Mouse (Mus musculus) embryonic facial prominence, embryonic 12.5 days (tissue): ENCODE results near the gene Il6st. TPM values are rescaled to one million over a fixed set of nuclear protein-coding genes. Genes with fewer than 3 reads are reported as not detected.

Source experiments
- ATAC-seq: fragments of 200-750 bp; cut with Nextera tagmentation; 2 replicates; pipeline ENCODE4 v1.8.0; 2017; ENCODE audit not compliant: insufficient number of reproducible peaks, insufficient read depth, low FRiP score, low TSS enrichment
- H3K27ac ChIP-seq: fragments of 300-500 bp; sonication (generic); 2 replicates; pipeline ENCODE4 v1.5.1; 2016; ENCODE audit warnings: mild to moderate bottlenecking
- H3K27me3 ChIP-seq: fragments of 300-500 bp; sonication (generic); 2 replicates; pipeline ENCODE4 v1.6.1; 2016; ENCODE audit warnings: mild to moderate bottlenecking, moderate library complexity
- H3K36me3 ChIP-seq: fragments of 300-500 bp; sonication (generic); 2 replicates; pipeline ENCODE4 v1.6.1; 2016; ENCODE audit warnings: mild to moderate bottlenecking
- H3K4me1 ChIP-seq: fragments of 300-500 bp; sonication (generic); 2 replicates; pipeline ENCODE4 v1.6.1; 2016
- H3K4me2 ChIP-seq: fragments of 300-500 bp; sonication (generic); replicated peaks from 2 replicates; pipeline ENCODE4 v1.6.1; 2016; ENCODE audit warnings: mild to moderate bottlenecking, moderate library complexity
- H3K4me3 ChIP-seq: fragments of 300-500 bp; sonication (generic); 2 replicates; pipeline ENCODE4 v1.5.1; 2016; ENCODE audit warnings: mild to moderate bottlenecking
- H3K9ac ChIP-seq: fragments of 300-500 bp; sonication (generic); 2 replicates; pipeline ENCODE4 v1.6.1; 2016; ENCODE audit warnings: mild to moderate bottlenecking, moderate library complexity
- H3K9me3 ChIP-seq: fragments of 300-500 bp; sonication (generic); 2 replicates; pipeline ENCODE4 v1.6.1; 2016; ENCODE audit warnings: mild to moderate bottlenecking, moderate library complexity
- WGBS: fragments of 180-500 bp; shearing (Covaris S2); methylation state at CpG from one replicate; pipeline ENCODE4 v1.1.7; 2016; 5-methylcytosine and 5-hydroxymethylcytosine counted together
- polyA plus RNA-seq: library from polyadenylated mRNA; unstranded; fragments of >200 nt; fragmentation: Nextera tagmentation; extraction: Ambion mirVana; gene quantifications from 2 replicates; pipeline ENCODE4 v1.2.1, GENCODE M21; 2016

Il6st gene
- polyA plus RNA-seq, 1 experiment from 2014 or later = 45.9 TPM

DNA sequence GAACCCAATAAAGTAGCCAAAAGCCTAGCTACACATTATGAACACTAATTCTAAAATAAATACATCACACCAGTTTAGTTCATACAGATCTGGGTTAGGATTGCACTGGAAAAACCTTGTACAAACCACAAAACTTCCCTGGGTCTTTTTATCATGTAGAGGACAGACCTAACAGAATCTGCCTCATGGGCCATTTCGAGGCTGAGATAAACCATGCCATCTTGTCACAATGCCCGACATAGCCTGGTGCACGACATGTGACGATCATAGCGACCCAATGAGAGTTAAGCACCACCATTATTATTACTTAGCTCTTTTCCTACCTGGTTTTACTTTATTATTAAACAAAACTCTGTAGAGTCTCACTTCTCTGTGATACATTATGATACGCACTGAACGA is 73.2 kb downstream of the Il6st start:
- 91% methylated on average over 7 of the region's 7 CpGs for WGBS
- no peaks in the 10 kb centered on the region for H3K4me1 ChIP-seq
- ATAC-seq = no peak
- H3K4me3 ChIP-seq = no peak overlapping the region
- H3K9me3 ChIP-seq = no peaks in the 10 kb centered on the region
- H3K36me3 ChIP-seq = no peaks in the 10 kb centered on the region
- H3K4me2 ChIP-seq = no peak overlapping the region
- no peaks in the 10 kb centered on the region for H3K27me3 ChIP-seq
- no peak overlapping the region for H3K9ac ChIP-seq
- H3K27ac ChIP-seq = no peak overlapping the region

DNA sequence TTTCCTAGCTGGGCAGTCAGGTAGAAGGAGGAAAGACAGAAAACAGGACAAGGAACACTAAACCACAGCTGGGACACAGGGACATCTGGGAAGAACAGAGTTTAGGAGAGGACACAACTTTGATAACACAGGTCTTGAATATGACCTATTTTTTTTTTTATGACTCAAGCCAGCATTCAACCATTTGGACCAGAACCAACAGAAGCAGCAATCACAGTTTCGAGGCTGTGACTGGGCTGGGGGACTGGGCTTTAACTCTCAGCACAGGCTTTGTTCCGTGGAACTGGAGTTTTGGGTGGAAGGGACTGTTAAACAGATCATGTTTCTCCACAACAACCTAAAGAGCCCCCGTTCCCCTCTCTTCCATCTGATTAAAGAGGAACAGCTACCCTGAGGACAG is 76.7 kb downstream of the Il6st start:
- WGBS = 37% methylated on average over 3 of the region's 3 CpGs
- H3K27me3 ChIP-seq = no peaks in the 10 kb centered on the region
- no peak overlapping the region for H3K27ac ChIP-seq
- H3K4me1 ChIP-seq = no peaks in the 10 kb centered on the region
- H3K9me3 ChIP-seq = no peaks in the 10 kb centered on the region
- no peak overlapping the region for H3K4me3 ChIP-seq
- no peak for ATAC-seq
- H3K9ac ChIP-seq = no peak overlapping the region
- no peak overlapping the region for H3K4me2 ChIP-seq
- H3K36me3 ChIP-seq = no peaks in the 10 kb centered on the region

DNA sequence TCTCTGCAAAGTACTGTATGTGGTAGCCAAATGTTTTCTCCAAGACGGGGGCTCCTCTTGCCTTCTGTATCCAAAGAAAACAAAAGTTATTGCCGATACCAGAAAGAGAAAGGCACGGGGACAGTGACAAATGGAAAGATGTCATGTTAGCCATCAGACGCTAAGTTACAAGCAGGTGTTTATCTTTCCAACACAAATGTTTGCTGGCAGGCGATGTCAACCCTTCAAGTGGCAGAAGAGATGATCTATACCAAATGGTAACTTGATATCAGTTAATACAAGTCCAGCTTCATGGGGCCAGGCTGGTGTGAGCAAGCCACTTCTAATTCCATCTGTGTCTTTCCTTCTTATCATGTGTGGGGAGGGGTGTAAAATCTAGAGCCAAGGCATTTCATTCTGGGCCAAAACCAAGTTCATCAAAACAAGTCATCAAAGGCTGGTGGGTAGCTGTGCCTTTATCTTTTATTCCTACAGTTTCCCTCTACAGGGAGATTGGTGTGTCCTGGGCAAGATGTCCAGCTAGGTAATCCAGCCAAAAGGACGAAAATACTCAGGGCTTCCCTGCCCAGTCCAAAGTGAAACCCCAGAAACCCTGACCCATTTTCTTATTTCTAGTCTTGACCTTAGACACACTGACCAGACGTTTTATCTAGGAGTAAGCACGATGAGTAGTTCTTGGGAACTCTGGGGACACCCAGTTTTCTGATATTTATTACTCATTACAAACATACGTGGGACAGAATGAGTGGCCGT is 77.5 kb downstream of the Il6st start:
- H3K9me3 ChIP-seq = no peaks in the 10 kb centered on the region
- H3K27me3 ChIP-seq = no peaks in the 10 kb centered on the region
- 80% methylated on average over 10 of the region's 10 CpGs for WGBS
- H3K36me3 ChIP-seq = no peaks in the 10 kb centered on the region
- no peak overlapping the region for H3K27ac ChIP-seq
- H3K4me3 ChIP-seq = no peak overlapping the region
- H3K9ac ChIP-seq = no peak overlapping the region
- H3K4me2 ChIP-seq = no peak overlapping the region
- ATAC-seq = no peak
- H3K4me1 ChIP-seq = no peaks in the 10 kb centered on the region

DNA sequence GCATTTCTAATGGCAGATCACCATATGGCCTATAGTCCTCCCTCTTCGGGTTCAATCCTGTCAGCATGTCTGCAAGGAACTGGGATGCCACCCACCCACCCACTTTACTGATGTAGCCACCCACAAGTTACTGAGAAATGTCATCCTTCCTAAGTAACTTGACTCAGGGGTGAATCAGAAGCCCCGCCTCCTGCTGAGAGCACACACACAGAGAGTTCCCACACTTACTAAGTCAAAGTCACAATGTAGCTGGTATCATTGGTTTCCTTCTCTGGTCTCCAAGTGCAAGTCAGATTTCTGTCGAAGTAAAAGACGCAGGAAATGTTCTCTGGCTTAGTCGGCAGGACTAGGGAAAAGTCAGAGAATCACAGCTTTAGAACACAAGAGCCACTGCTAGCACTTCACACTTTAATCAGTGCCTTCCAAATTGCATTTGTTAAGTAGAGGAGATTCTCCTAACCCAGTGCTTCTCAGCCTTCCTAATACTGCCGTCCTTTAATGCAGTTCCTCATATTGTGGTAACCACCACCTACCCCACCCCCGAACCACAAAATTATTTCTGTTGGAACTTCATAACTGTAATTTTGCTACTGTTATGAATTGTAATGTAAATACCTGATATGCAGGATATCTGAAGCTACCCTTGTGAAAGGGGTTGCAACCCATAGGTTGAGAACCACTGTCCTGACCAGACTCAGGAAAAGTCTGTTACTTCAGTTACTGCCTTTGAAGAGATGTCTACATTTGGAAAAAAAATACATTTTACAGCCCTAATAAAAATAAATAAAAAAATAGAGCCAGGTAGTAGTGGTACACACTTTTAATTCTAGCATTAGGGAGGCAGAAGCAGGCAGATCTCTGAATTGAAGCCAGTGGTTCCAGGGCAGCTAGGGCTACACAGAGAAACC is 88.0 kb downstream of the Il6st start:
- Histone ChIP-seq H3K9me3 (no peaks in the 10 kb centered on the region), H3K4me1 (no peaks in the 10 kb centered on the region), H3K27ac (no peak overlapping the region), H3K4me3 (no peak overlapping the region), H3K36me3 (no peaks in the 10 kb centered on the region), H3K27me3 (no peaks in the 10 kb centered on the region), H3K9ac (no peak overlapping the region), H3K4me2 (no peak overlapping the region)
- ATAC-seq = no peak
- WGBS = 84% methylated on average over 7 of the region's 7 CpGs

DNA sequence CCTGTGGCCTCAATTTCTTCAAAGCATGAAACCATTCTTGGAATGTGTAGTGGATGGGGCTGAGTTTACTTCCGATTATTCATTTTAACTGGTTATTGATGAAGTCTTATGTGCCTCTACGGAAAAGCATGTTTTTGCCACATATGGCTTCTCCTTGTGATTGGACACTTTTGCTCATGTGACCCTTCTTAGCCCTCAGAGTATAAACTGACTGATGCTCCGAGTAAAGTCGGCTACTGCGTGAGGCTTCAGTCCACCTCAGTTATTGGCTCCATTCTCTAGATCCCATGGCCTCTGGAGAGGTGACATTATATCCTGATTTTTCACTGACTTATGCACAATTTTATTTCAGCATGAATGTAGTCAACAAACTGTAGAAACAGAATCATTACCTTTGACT is 89.4 kb downstream of the Il6st start:
- no peak overlapping the region for H3K27ac ChIP-seq
- H3K27me3 ChIP-seq = no peaks in the 10 kb centered on the region
- no peaks in the 10 kb centered on the region for H3K36me3 ChIP-seq
- no peak for ATAC-seq
- no peaks in the 10 kb centered on the region for H3K4me1 ChIP-seq
- H3K4me2 ChIP-seq = no peak overlapping the region
- no peak overlapping the region for H3K9ac ChIP-seq
- 86% methylated on average over 5 of the region's 5 CpGs for WGBS
- no peaks in the 10 kb centered on the region for H3K9me3 ChIP-seq
- H3K4me3 ChIP-seq = no peak overlapping the region

DNA sequence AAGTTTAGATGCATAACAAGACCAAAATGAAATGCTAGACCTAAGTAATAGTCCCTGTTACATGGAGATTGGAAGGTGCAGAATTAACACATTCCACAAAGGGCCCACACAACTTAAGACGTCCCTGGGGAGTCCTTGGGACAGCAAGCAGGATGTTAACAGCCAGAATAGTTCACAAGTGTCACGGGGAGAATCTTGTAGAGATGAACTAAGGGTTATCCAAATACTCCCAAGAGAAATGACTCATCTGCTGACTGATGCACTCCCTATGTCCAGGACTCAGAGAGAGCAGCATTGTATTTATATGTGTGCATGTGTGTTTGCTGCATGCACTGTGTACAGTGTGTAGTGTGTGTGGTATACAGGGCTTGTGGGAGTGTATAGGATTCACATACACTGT is 92.6 kb downstream of the Il6st start:
- Histone ChIP-seq H3K36me3 (no peaks in the 10 kb centered on the region), H3K9me3 (no peaks in the 10 kb centered on the region), H3K4me3 (no peak overlapping the region), H3K27me3 (no peaks in the 10 kb centered on the region), H3K27ac (no peak overlapping the region), H3K4me1 (no peaks in the 10 kb centered on the region), H3K4me2 (no peak overlapping the region), H3K9ac (no peak overlapping the region)
- 45% methylated on average over 2 of the region's 2 CpGs for WGBS
- ATAC-seq = no peak

Other genes starting within 250 kb of the Il6st start
- 1.8 and 2.1 TPM in 2 replicates for gene Ankrd55, start 175.6 kb upstream of the Il6st start, polyA plus RNA-seq
- 0.08 TPM in 2 replicates for gene Il31ra, start 130.3 kb downstream of the Il6st start, polyA plus RNA-seq
- 0.62 and 0.92 TPM in 2 replicates for gene Ddx4, start 188.4 kb downstream of the Il6st start, polyA plus RNA-seq
- 18.3 and 19.1 TPM in 2 replicates for gene Slc38a9, start 196.7 kb downstream of the Il6st start, polyA plus RNA-seq